ENCODE assay signal across 18 mouse cellular contexts in genomic region chr14:29159803-29160202, GRCm38 (mm10).
DNase-seq lines count a peak whose midpoint lies in the region; TF ChIP-seq lines count a peak whose summit lies in the region.
"Had no signal": no experiment of that assay in that cellular context is flagged by ENCODE, and none has a peak within 500 bp of the region (broad histone marks: within the 10 kb centered on the region; RNA-seq: fewer than 3 reads in every experiment).

No protein-coding gene starts in this region.

- TF ChIP-seq CTCF in lung, adult 2 months (IDR thresholded peaks at IDR 0.05; ENCODE audit: insufficient read depth, low read length), result no peak

- H3K4me1 ChIP-seq in lung, adult 2 months (ENCODE audit: control insufficient read depth, insufficient read depth, low read length), result no peaks in the 10 kb centered on the region
- H3K4me1 ChIP-seq: forebrain, embryonic 10.5 days had no signal

- peak; percentile 31 to 71 for DNase-seq in cerebellum, postnatal 14 days
- no peak for DNase-seq in cerebellum, adult 11-12 months
- peak; percentile 10 for DNase-seq in lung, postnatal 10 days
- DNase-seq in lung, adult 2 months, result no peak
- peak; percentile 54 for DNase-seq in fat pad, adult 2 months (ENCODE audit: extremely low read depth, low read depth, low spot score)
- DNase-seq in layer of hippocampus, postnatal 36 days, result no peak
- DNase-seq: adrenal gland, adult 2 months; adrenal gland, postnatal 10 days; adrenal gland, postnatal 25 days; cerebellum, adult 11 months; cerebellum, adult 2 months; cerebellum, adult 9-11 months; cerebellum, postnatal 36 days; embryo, embryonic 11 days had no signal

- no peak for TF ChIP-seq POLR2A in lung, adult 2 months (IDR thresholded peaks at IDR 0.05; ENCODE audit: borderline replicate concordance, extremely low read depth, low read depth, low read length)

- no peak overlapping the region for H3K4me3 ChIP-seq in lung, adult 2 months (replicated peaks; ENCODE audit: extremely low read depth, low read depth, low read length)
- H3K4me3 ChIP-seq: embryonic facial prominence, embryonic 13.5 days; embryonic facial prominence, embryonic 15.5 days; forebrain, embryonic 10.5 days; forebrain, embryonic 12.5 days had no signal

- 77% methylated on average over 3 of the region's 3 CpGs for WGBS in lung, adult 2 months

Comparison
In these comparisons a context has a peak if more than half of its experiments do, and no peak if none do; other contexts are left out.
1. DNase-seq: peak in cerebellum, postnatal 14 days (2 of 2), lung, postnatal 10 days (single experiment) and fat pad, adult 2 months (single experiment); none in cerebellum, adult 11-12 months (single experiment), lung, adult 2 months (single experiment) and layer of hippocampus, postnatal 36 days (0 of 2).